8 mouse cellular contexts compared by ENCODE assay signal in the genomic region with DNA sequence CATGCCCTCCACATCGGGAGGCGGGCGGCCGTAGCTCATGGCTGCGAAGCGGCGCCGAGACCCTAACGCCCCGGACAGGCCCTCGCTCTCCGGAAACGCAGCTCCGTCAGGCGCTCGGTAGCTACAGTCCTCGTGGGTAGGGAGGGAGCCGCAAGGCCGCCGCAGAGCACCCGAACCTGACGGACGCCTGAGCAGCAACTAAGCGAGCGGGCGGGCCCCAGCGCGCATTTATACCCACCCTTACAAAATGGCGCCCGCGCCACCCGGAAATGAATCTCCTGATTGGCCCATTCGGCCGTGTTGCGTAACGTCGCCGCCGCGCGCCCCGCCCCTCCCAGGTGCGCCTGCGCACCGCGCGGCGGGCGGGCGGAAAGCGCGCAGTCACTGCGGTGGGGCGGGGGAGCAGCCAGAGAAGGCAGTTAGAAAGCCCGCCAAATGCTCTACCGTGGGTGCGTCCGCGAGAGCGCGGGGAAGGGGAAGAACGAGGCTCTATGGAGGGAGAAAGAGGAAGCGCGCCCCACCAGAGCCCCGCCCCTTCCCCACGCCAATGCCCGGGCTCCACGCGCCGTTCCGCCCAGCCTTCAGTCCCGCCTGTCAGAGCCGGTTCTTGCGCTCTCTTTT. TPM values are rescaled to one million over a fixed set of nuclear protein-coding genes. Genes with fewer than 3 reads are reported as not detected.
DNase-seq lines count a peak whose midpoint lies in the region; ATAC-seq lines count a peak whose summit lies in the region.

TSS of gene Srsf2 (minus strand) at position 204 of the 621 bp plus-strand sequence.

- H3K79me2 ChIP-seq in macrophage (ENCODE audit: inconsistent target) = peaks cover 84% of the 10 kb centered on the region

- H3K36me3 ChIP-seq in hindbrain, embryonic 15.5 days = peaks cover 25% of the 10 kb centered on the region
- 0 out of 2 replicates have a peak, but pooled peaks cover 20% of the 10 kb centered on the region for H3K36me3 ChIP-seq in macrophage (ENCODE audit: inconsistent target)

- H3K27me3 ChIP-seq in hindbrain, embryonic 15.5 days = no peaks in the 10 kb centered on the region

- peak within 1 kb of the TSS; percentile 97 for H3K27ac ChIP-seq in hindbrain, embryonic 15.5 days (replicated peaks)
- H3K27ac ChIP-seq in macrophage = peak within 1 kb of the TSS; percentile 95

- WGBS in hindbrain, embryonic 15.5 days = under 1% methylated on average over 70 of the region's 74 CpGs
- under 1% methylated on average over 64 of the region's 74 CpGs for WGBS in macrophage (ENCODE audit: missing documents)

- no peaks in the 10 kb centered on the region for H3K9me3 ChIP-seq in hindbrain, embryonic 15.5 days

- DNase-seq in R1 (ENCODE audit: low read depth, low spot score) = peak; percentile 94
- DNase-seq in cerebellum, postnatal 25 days = peak; percentile 98 to 99
- peak; percentile 96 to 98 for DNase-seq in frontal cortex, postnatal 36 days (ENCODE audit: low spot score in 2 of 2)
- peak; percentile 94 to 97 for DNase-seq in left cerebral cortex, adult 18-20 months (ENCODE audit: low spot score in 2 of 2)
- DNase-seq in right cerebral cortex, adult 18-20 months = peak; percentile 97
- peak; percentile 92 for DNase-seq in urinary bladder, postnatal 10 days (ENCODE audit: low spot score)

- peaks cover 47% of the 10 kb centered on the region for H3K4me1 ChIP-seq in hindbrain, embryonic 15.5 days (replicated peaks)

- ATAC-seq in hindbrain, embryonic 15.5 days (ENCODE audit: low FRiP score, low read depth) = peak; percentile 93

- peak within 1 kb of the TSS; percentile 99 for H3K4me3 ChIP-seq in hindbrain, embryonic 15.5 days
- H3K4me3 ChIP-seq in macrophage (ENCODE audit: inconsistent target) = peak within 1 kb of the TSS; percentile 92

- H3K9ac ChIP-seq in hindbrain, embryonic 15.5 days = peak within 1 kb of the TSS; percentile 94

- H3K4me2 ChIP-seq in hindbrain, embryonic 15.5 days = peak within 1 kb of the TSS; percentile 70

RNA-seq across cellular contexts. Expression of gene Srsf2, which starts in this region (rescaled TPM):
- 535 and 549 TPM in 2 replicates for polyA plus RNA-seq in hindbrain, embryonic 15.5 days (2015; fragmentation: Nextera tagmentation; extraction: Ambion mirVana)
- total RNA-seq in left cerebral cortex, adult 18-20 months (2021) = 100 to 1,000 TPM; 155 to 157 TPM
- 1,000 to 10,000 TPM in 1 of 26 experiments, 100 to 1,000 TPM in 25; 145 to 1,072 (median 478) TPM for total RNA-seq in macrophage (2018; cell fraction: chromatin; rRNA removed)
- 100 to 1,000 TPM; 106 to 202 (median 158) TPM for total RNA-seq in macrophage (2018; cell fraction: cytosol; rRNA removed)
- 100 to 1,000 TPM; 151 to 994 (median 359) TPM for total RNA-seq in macrophage (2018; cell fraction: nucleus; rRNA removed)
- polyA plus RNA-seq in macrophage (2018) = 176 to 306 TPM (median 187 TPM) in 3 replicates

Comparison
In these comparisons a context has a peak if more than half of its experiments do, and no peak if none do; other contexts are left out.
1. Peak in every context shown above with its lines: DNase-seq, ATAC-seq, H3K4me3 ChIP-seq and H3K27ac ChIP-seq.